Mouse (Mus musculus) midbrain, embryonic 10.5 days (tissue): ENCODE data around the gene Cdip1. TPM values are rescaled to one million over a fixed set of nuclear protein-coding genes. Genes with fewer than 3 reads are reported as not detected.

Experiments used
- DNase-seq: peaks from one replicate; pipeline ENCODE4 v3.0.0-alpha.2; 2017; ENCODE audit warnings: low spot score
- H3K27ac ChIP-seq: fragments of 300-500 bp; sonication (generic); replicated peaks from 2 replicates; pipeline ENCODE4 v1.5.1; 2016; ENCODE audit warnings: mild to moderate bottlenecking
- H3K27me3 ChIP-seq: fragments of 300-500 bp; sonication (generic); 2 replicates; pipeline ENCODE4 v1.6.1; 2016; ENCODE audit warnings: low read depth, mild to moderate bottlenecking; ENCODE audit not compliant: poor library complexity, severe bottlenecking
- H3K36me3 ChIP-seq: fragments of 300-500 bp; sonication (generic); 2 replicates; pipeline ENCODE4 v1.6.1; 2016; ENCODE audit warnings: mild to moderate bottlenecking, moderate library complexity
- H3K4me1 ChIP-seq: fragments of 300-500 bp; sonication (generic); 2 replicates; pipeline ENCODE4 v1.6.1; 2016
- H3K4me3 ChIP-seq: fragments of 300-500 bp; sonication (generic); 2 replicates; pipeline ENCODE4 v1.5.1; 2016; ENCODE audit warnings: mild to moderate bottlenecking, moderate library complexity
- H3K9me3 ChIP-seq: fragments of 300-500 bp; sonication (generic); replicated peaks from 2 replicates; pipeline ENCODE4 v1.6.1; 2016; ENCODE audit warnings: mild to moderate bottlenecking
- WGBS: fragments of 180-500 bp; shearing (Covaris S2); methylation state at CpG from one replicate; pipeline ENCODE4 v1.1.7; 2016; 5-methylcytosine and 5-hydroxymethylcytosine counted together
- polyA plus RNA-seq: library from polyadenylated mRNA; unstranded; fragments of >200 nt; fragmentation: Nextera tagmentation; extraction: Ambion mirVana; gene quantifications from 2 replicates; pipeline ENCODE4 v1.2.1, GENCODE M21; 2016

Gene Cdip1
- polyA plus RNA-seq, 1 experiment from 2014 or later = 111 TPM

- H3K36me3 ChIP-seq = no peaks in the 10 kb centered on the region
- 6% methylated on average over 35 of the region's 35 CpGs for WGBS
- DNase-seq = peak; percentile 92
- no peaks in the 10 kb centered on the region for H3K9me3 ChIP-seq
- H3K27ac ChIP-seq = peak within 1 kb of the TSS; percentile 88
- H3K4me1 ChIP-seq = peaks cover 22% of the 10 kb centered on the region
- 0 out of 2 replicates have a peak, but pooled peaks cover 4% of the 10 kb centered on the region for H3K27me3 ChIP-seq
- H3K4me3 ChIP-seq = peak within 1 kb of the TSS; percentile 71
These were observed 64.1 kb downstream of the Cdip1 start, which contains the start of gene Hmox2 for GRCm38 (mm10) chr16:4725780-4726527. TSS of gene Hmox2 (plus strand) at chr16:4726361.

GRCm38 (mm10) chr16:4725266-4725665 lies 64.8 kb downstream of the Cdip1 start:
- Histone ChIP-seq H3K9me3 (no peaks in the 10 kb centered on the region), H3K36me3 (no peaks in the 10 kb centered on the region), H3K27me3 (0 out of 2 replicates have a peak, but pooled peaks cover 4% of the 10 kb centered on the region), H3K27ac (no peak overlapping the region), H3K4me1 (peaks cover 22% of the 10 kb centered on the region), H3K4me3 (0 out of 2 replicates have a peak overlapping the region, but pooled peaks have one; percentile 71)
- DNase-seq = no peak
- WGBS = 75% methylated on average over 4 of the region's 4 CpGs

- Histone ChIP-seq H3K9me3 (no peaks in the 10 kb centered on the region), H3K27ac (no peak overlapping the region), H3K4me3 (no peak overlapping the region), H3K27me3 (0 out of 2 replicates have a peak, but pooled peaks cover 4% of the 10 kb centered on the region), H3K36me3 (no peaks in the 10 kb centered on the region), H3K4me1 (peaks cover 33% of the 10 kb centered on the region)
- WGBS = 78% methylated on average over 3 of the region's 3 CpGs
- DNase-seq = no peak
These were observed 67.2 kb downstream of the Cdip1 start for GRCm38 (mm10) chr16:4722915-4723209.

GRCm38 (mm10) chr16:4722128-4722914 lies 67.8 kb downstream of the Cdip1 start:
- Histone ChIP-seq H3K4me3 (no peak overlapping the region), H3K36me3 (no peaks in the 10 kb centered on the region), H3K9me3 (no peaks in the 10 kb centered on the region), H3K27ac (no peak overlapping the region), H3K4me1 (peaks cover 33% of the 10 kb centered on the region), H3K27me3 (0 out of 2 replicates have a peak, but pooled peaks cover 4% of the 10 kb centered on the region)
- 88% methylated on average over 7 of the region's 7 CpGs for WGBS
- no peak for DNase-seq

- Histone ChIP-seq H3K4me1 (peaks cover 18% of the 10 kb centered on the region), H3K27ac (peak within 1 kb of the TSS; percentile 99), H3K27me3 (no peaks in the 10 kb centered on the region), H3K4me3 (peak within 1 kb of the TSS; percentile 76), H3K36me3 (peaks cover 31% of the 10 kb centered on the region), H3K9me3 (no peaks in the 10 kb centered on the region)
- 11% methylated on average over 33 of the region's 33 CpGs for WGBS
- peak; percentile 87 for DNase-seq
These were observed 71.2 kb downstream of the Cdip1 start, which contains the start of gene Nmral1 for GRCm38 (mm10) chr16:4718753-4719518. TSS of gene Nmral1 (minus strand) at chr16:4719356.

- no peaks in the 10 kb centered on the region for H3K9me3 ChIP-seq
- peaks cover 42% of the 10 kb centered on the region for H3K36me3 ChIP-seq
- DNase-seq = no peak
- no peaks in the 10 kb centered on the region for H3K27me3 ChIP-seq
- peak overlapping the region; percentile 99 for H3K27ac ChIP-seq
- H3K4me3 ChIP-seq = peak overlapping the region; percentile 76
- peaks cover 18% of the 10 kb centered on the region for H3K4me1 ChIP-seq
- WGBS = 74% methylated on average over 3 of the region's 3 CpGs
These were observed 72.2 kb downstream of the Cdip1 start for GRCm38 (mm10) chr16:4717866-4718265.

- WGBS = 93% methylated on average over 17 of the region's 17 CpGs
- Histone ChIP-seq H3K9me3 (no peaks in the 10 kb centered on the region), H3K4me1 (peaks cover 10% of the 10 kb centered on the region), H3K27me3 (no peaks in the 10 kb centered on the region), H3K27ac (no peak overlapping the region), H3K4me3 (no peak overlapping the region), H3K36me3 (peaks cover 79% of the 10 kb centered on the region)
- no peak for DNase-seq
These were observed 76.0 kb downstream of the Cdip1 start for GRCm38 (mm10) chr16:4713861-4714710.

GRCm38 (mm10) chr16:4711173-4711572 lies 78.9 kb downstream of the Cdip1 start:
- no peak overlapping the region for H3K4me3 ChIP-seq
- peaks cover 100% of the 10 kb centered on the region for H3K36me3 ChIP-seq
- H3K4me1 ChIP-seq = no peaks in the 10 kb centered on the region
- H3K27me3 ChIP-seq = no peaks in the 10 kb centered on the region
- H3K9me3 ChIP-seq = no peaks in the 10 kb centered on the region
- no peak overlapping the region for H3K27ac ChIP-seq
- DNase-seq = no peak
- 95% methylated on average over 4 of the region's 4 CpGs for WGBS

GRCm38 (mm10) chr16:4705541-4705940 lies 84.6 kb downstream of the Cdip1 start:
- no peaks in the 10 kb centered on the region for H3K4me1 ChIP-seq
- DNase-seq = no peak
- H3K9me3 ChIP-seq = no peaks in the 10 kb centered on the region
- peaks cover 100% of the 10 kb centered on the region for H3K36me3 ChIP-seq
- H3K4me3 ChIP-seq = no peak overlapping the region
- 75% methylated on average over 4 of the region's 4 CpGs for WGBS
- no peaks in the 10 kb centered on the region for H3K27me3 ChIP-seq
- H3K27ac ChIP-seq = no peak overlapping the region

- no peak overlapping the region for H3K4me3 ChIP-seq
- H3K9me3 ChIP-seq = no peaks in the 10 kb centered on the region
- peaks cover 100% of the 10 kb centered on the region for H3K36me3 ChIP-seq
- no peaks in the 10 kb centered on the region for H3K27me3 ChIP-seq
- no peak for DNase-seq
- no peak overlapping the region for H3K27ac ChIP-seq
- 74% methylated on average over 1 of the region's 1 CpGs for WGBS
- no peaks in the 10 kb centered on the region for H3K4me1 ChIP-seq
These were observed 87.4 kb downstream of the Cdip1 start for GRCm38 (mm10) chr16:4702646-4703045.

- peaks cover 100% of the 10 kb centered on the region for H3K36me3 ChIP-seq
- 92% methylated on average over 3 of the region's 3 CpGs for WGBS
- H3K9me3 ChIP-seq = no peaks in the 10 kb centered on the region
These were observed 88.9 kb downstream of the Cdip1 start for GRCm38 (mm10) chr16:4701211-4701610.

More at GRCm38 (mm10) chr16:4701211-4701610, 88.9 kb downstream of the Cdip1 start:
- no peaks in the 10 kb centered on the region for H3K27me3 ChIP-seq
- no peak overlapping the region for H3K4me3 ChIP-seq
- H3K4me1 ChIP-seq = no peaks in the 10 kb centered on the region
- no peak for DNase-seq
- no peak overlapping the region for H3K27ac ChIP-seq
